Mouse (Mus musculus): Measurements from ENCODE around the gene Daam1.
"Not testable (repeated sequence)": the region's sequence is repeated elsewhere in the genome, so short reads cannot be mapped to it uniquely, and the experiment has no call there.

Daam1 gene

DNA sequence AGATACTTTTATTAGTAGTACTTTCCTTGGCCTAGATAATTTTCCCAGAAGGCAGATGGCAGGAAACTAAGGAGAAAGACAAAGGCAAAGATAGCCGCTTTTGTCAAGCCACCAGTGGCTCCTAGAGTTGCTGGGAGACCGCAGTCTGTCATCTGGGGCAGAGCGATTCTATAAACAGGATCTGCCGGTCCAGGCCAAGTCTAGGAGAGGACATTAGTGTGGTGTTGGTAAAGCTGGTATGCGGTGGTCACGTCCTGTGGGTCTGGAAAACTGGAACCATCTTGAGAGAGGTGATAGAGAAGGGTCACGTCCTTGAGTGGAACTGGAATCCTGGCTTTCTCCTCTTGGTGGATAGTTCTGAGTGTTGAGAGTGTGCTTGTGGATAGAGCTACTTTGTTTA, 3.2 kb downstream of the Daam1 start:
- no peak for DNase-seq (ENCODE audit: low read depth, low spot score)

DNA sequence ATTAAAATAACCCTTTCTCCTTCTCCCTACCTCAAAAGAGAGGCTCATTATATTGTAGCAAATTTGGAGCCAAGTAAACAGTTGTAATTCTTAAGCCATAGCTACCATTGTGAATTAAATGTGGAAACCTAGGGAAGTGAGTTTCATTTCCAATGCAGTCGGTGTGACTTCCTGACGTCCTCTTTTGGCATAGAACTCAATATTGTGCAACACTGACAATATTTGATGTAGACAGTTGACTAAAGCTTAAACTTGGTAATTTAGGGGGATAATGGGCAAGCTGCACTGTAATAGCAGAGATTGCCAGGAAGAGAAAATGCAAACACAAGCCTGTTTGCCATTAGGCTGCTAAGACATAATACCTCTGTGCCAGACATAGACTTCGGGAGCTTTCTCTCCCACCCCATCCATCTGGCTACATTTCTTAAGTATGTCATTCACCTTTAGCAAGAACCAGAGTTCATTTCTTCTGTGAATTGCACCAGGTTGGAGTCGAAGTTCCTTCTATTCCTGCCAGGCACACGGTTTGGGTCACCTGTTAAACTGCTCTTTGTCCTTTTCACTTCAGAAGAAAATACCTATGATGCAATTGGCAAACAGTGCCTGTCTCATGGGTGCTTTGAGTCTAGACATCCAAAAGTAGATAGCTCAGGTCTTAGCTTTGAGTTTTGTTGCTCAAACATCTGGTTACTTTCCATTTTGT, 5.2 kb downstream of the Daam1 start:
- no peak for DNase-seq (ENCODE audit: low read depth, low spot score)

DNA sequence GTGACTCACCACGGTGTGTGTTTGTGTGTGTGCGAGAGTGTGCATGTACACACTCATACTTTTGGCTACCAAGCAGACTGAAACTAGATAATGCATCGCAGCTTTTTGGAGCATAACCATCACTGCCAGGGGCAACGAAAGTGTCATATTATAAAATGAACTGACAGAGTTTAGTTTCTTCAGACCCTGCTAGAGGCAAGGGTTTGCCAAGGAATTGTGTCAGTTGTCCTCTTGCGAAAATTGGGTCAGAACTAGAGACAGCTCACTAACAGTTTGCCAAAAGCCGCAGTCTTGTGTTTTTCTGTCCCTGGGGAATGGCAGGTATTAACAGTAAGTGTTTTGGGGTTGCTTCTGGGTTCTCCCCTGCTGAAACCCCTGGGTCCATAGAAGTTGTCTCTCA, 5.9 kb downstream of the Daam1 start:
- no peak for DNase-seq (ENCODE audit: low read depth, low spot score)

DNA sequence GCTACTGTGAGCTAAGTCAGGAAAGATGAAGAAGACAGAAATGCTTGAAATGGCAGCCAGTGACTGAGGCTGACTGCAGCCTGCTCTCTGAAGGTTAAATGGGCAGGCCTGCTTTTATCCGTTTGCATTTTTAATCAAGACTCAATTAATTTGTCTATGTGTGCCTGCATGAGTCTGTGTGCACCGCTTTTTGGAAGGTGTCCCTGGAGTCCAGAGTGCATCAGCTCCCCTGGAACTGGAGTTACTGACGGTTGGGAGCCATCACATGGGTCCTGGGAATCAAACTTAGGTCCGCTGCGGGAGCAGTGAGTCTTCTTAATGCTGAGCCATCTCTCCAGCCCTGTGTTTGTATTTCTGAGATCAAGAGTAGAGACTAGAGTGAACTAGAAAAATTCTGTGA, 6.7 kb downstream of the Daam1 start:
- no peak for DNase-seq (ENCODE audit: low read depth, low spot score)

DNA sequence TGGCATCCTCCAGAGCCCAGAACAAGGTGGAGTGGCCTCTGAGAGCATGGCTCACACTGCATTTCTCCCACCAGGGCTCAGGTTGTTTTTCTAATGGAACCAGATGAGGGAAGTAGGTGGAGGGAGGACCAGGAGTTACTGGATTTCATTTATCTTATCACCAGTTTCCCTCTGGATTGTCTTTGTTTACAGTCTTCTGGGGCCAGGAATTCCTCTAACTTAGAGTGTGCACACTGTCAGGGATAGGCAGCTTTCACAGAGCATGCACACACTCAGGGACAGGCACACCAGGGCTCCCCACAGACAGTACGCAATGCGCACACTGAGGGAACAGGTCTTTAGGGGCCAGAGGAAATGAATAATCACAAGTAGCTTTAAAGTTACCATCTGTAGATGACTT, 7.4 kb downstream of the Daam1 start:
- DNase-seq (ENCODE audit: low read depth, low spot score) = no peak

DNA sequence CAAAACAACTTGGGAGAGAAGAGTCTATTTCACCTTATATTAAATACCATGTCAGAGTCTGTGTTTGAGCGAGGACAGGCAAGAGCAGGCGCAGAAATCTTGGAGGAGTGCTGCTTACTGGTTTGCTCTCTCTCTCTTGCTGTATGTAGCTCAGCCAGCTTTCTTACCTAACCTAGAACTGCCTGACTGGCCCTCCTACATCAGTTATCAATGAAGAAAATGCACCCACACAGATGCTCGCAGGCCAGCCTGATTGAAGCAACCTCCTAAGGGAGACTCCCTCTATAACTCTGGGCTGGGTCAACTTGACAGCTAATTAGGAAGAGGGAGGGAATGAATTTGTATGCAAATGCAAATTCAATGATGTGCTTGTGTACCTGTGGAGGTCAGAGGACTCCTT, 8.8 kb downstream of the Daam1 start:
- DNase-seq (ENCODE audit: low read depth, low spot score) = no peak

DNA sequence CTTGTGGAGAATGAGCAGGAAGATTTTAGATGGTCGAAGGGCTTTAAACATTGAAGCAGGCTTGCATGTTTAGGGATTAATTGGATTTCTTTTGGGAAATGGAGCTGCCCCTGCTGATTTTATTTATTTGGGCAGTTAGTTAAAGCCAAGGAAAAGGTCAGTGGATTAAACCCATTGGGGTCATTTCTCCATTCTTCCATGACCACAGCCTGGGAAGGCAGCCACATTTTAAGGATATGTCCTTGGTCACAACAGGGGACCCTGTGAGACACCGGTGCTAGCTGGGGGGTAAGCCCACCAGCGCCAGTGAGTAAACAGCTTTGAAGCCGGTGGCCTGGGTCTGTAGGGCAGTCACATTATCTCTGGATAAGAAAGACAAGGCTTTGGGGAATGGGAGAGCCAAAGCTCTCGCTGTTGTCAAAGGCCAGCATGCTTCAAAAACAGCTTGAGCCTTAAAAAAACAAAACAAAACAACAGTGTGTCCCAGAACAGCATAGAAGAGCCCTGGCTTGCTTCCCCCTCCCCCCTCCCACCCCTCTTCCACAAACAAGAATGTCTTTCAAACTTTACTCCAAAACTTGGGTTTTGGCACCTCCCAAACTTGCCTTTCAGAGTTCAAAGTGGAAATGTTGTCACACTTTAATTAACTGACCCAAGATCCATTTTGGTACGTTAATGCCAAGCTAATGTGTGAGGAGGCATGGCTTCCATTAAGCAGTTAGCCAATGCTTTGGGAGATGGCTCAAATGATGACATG, 9.7 kb downstream of the Daam1 start:
- no peak for DNase-seq (ENCODE audit: low read depth, low spot score)

DNA sequence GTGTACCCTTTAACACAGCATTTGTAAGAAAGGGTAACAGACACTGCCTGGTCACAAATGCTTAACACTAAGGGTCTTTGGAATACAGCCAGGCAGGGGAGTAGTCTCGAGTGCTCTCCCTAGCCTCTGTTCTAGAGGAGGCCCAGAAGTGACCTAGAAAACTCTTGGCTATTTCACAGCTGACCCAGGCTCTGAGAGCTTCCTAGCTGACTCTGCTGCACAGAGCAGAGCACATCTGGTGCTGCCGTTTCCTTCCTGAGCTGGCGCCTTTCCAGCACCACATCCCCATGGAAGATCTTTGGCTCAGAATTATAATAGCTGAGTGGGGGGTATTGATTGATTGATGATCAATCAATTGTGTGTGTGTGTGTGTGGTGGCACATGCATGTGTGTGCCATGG, 11.1 kb downstream of the Daam1 start:
- no peak for DNase-seq (ENCODE audit: low read depth, low spot score)

DNA sequence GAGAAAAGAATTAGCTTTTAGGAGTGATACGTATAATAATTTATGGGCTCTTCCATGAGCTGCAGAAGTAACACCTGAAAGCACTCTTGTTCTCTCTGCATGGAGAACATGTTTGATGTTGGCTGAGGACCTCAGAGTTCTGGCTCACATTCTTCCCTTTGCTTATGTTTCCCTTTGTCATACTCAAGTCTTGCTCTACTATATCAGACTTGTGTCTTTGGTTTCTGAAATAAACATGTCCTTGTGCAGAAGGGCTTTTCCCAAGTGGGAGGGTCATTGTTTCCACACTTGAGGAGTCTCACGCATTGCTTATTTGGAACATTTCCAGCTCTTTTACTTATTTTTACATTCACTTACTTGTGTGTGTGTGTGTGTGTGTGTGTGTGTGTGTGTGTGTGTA, 11.7 kb downstream of the Daam1 start:
- no peak for DNase-seq (ENCODE audit: low read depth, low spot score)

DNA sequence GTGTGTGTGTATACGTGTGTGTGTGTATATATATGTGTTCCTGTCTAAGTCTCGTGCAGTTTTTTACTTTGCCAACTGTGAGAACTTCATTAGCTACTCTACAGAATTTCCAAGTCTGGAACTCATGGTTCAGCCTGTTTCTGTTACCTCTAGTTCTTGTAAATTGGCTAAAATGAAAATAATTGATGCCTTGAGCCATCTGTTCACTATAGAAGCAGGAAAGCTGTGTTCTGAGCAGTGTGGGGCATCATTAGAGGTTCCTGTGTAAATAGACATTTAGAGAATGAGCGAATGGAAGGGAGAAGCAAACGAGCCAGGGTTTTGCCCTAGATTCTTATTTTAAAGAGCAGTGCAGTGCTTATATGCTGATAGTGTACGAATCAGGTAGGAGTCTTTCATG, 14.6 kb downstream of the Daam1 start:
- DNase-seq (ENCODE audit: low read depth, low spot score) = no peak

DNA sequence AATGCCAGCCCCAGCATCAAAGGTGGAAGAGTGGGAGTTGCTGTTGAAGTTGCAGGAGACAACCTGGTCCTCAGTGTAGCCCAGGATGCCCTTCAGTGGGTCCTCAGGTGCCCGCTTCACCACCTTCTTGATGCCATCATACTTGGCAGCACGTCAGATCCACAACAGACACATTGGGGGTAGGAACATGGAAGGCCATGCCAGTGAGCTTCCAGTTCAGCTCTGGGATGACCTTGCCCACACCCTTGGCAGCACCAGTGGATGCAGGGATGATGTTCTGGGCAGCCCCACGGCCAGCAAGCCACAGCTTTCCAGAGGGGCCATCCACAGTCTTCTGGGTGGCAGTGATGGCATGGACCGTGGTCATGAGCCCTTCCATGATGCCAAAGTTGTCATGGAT, 15.5 kb downstream of the Daam1 start:
- not testable (repeated sequence) for DNase-seq (ENCODE audit: low read depth, low spot score)

DNA sequence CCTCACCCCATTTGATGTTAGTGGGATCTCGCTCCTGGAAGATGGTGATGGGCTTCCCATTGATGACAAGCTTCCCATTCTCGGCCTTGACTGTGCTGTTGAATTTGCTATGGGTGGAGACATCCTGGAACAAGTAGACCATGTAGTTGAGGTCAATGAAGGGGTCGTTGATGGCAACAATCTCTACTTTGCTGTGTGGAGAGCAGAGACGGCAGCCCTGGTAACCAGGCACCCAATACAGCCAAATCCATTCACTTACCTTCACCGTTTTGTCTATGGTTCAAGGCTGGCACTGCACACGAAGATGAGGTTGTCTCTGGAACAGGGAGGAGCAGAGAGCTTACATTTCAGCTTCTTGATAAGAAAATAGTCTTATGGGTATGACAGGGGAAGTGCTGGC, 16.1 kb downstream of the Daam1 start:
- DNase-seq (ENCODE audit: low read depth, low spot score) = not testable (repeated sequence)

DNA sequence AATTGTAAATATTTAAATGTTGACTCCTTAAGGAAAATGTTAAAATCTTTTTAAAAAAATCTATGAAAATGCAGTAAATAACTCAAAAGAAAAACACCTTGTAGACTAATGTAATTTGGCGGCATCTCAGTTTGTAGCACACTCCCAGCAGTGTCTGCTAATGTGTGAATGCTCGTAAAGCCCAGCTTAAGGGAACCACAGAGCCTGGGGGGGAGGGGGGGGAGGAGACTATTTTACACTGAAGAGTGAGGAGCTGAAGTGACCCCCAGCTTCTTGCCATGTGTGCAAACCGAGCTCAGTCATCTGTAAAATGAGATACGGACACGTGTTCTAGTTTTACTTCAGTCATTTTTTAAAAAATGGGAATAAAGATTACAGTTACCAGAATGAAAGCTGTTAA, 16.7 kb downstream of the Daam1 start:
- DNase-seq (ENCODE audit: low read depth, low spot score) = no peak

DNA sequence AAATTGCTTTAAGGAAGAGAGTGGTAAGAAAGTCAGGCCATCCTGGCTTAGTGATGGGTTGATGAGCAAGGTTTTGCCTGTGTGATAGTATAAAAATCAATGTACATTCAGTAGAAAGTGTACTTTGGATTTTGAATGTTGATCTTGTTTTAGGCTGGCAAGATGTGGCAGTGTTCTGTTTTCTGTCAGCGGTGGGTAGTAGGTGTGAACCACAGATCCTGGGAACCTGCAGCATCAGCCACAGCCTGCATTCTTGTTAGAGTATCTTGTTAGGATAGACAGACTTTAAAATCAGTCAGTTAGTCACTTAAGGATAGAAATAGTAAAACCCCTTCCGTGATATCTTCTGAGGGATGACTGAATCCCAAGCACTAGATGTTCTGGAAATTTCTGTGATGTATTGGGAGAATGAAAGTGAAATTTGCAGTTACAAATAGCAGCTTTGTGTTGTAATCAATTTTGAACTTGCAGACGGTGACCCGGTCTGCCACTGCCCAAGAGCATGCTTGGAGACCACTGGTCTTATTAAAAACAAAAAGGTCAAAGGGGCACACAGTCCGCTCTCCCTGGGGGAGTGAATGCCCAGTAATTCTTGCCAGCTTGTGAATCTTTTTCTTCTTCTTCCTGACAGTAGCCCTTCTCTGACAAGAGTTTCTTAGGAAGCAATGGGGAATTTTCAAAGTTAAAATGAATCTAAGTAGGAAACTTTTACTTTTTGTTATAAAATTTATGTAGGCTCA, 17.3 kb downstream of the Daam1 start:
- no peak for DNase-seq (ENCODE audit: low read depth, low spot score)

DNA sequence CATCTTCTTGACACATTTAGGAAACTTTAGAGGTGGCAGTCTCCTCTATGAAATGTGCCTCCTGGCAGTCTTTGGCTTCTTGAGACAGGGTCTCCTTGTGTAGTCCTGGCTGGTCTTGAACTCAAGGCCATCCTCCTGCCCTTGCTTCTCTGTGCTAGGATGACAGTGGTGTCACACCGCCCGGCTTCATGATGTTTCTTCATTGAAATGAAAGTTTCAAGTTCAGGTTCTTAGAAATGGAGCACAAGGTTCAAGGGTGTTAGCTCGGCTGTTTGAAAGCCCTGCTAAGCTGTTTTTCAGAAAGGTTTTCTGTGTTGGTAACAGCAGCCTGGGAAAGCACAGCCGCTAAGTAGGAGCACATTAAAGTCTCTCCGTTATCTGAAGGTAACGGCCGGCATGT, 18.2 kb downstream of the Daam1 start:
- DNase-seq (ENCODE audit: low read depth, low spot score) = no peak

DNA sequence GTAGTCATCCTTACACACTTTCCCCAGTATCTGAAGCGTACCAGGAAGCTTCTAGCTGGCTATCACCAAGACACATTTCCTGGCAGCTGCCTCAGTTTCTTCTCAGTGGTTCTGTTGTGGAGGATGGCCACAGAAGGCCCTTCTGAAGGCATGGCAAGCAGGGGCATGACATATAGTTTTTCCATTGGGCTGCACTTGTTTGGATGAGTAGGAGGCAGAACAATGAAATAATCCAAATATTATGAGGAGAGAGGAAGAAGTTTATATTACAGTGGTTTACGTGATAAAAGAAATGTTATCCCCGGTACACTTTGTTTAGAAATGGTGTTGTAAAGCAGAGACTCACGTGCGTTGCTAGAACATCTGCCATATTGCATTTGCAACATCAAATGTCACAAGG, 19.3 kb downstream of the Daam1 start:
- DNase-seq (ENCODE audit: low read depth, low spot score) = no peak

DNA sequence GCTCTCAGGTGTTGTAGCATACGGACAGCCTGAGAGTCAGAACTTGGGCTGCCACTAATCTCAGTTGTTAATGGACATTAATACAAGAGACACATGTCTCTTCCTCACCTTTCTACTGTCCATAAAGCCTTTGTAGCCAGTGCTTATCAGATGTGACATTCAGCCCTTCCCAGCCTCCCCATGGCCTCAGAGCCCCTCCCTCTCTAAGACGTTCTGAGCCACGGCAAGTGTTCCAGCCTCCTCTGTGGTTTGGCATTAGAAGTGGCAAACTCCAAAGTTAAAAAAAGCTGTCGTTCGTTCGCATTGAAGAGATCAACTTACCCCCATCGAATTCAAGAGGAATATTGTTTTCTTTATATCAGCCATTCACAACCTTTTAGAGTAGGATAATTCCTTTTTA, 21.8 kb downstream of the Daam1 start:
- DNase-seq (ENCODE audit: low read depth, low spot score) = no peak

DNA sequence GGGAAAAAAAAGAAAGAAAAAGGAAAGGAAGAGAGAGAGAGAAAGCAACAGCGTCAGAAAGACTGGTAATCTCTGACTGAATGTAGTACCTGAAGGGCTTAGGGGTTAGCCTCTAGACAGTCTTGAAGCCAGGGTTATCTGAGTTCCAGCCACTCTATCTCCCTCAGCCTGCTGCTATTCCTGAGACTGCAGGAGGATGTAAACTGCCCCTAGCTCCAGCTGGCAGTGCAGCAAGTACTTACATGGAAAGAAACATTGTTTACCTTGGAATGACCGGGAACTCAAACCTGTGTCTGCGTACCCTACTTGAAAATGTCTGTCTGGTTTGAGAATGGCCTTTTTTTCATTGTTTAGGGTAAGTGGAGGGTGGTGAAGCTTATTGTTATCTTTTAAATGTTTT, 22.8 kb downstream of the Daam1 start:
- no peak for DNase-seq (ENCODE audit: low read depth, low spot score)

DNA sequence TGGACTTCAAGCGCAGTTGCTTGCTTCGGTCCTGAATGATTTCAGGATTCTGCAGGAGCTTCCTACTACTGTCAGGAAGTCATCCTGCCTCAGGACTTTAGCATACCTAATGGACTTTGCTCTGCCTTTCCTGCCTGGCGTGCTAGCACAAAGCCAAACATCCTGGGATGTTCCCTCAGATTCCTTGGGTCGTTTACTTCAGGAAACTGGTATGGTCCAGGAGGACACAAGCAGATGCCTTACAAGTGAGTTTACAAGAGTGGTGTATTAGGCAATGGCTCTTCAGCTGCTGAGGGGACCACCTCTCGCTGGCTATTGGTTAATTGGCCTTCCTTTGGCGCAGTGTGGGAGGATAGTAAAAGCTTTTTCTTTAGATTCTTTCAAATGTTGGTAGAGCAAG, 23.3 kb downstream of the Daam1 start:
- no peak for DNase-seq (ENCODE audit: low read depth, low spot score)

DNA sequence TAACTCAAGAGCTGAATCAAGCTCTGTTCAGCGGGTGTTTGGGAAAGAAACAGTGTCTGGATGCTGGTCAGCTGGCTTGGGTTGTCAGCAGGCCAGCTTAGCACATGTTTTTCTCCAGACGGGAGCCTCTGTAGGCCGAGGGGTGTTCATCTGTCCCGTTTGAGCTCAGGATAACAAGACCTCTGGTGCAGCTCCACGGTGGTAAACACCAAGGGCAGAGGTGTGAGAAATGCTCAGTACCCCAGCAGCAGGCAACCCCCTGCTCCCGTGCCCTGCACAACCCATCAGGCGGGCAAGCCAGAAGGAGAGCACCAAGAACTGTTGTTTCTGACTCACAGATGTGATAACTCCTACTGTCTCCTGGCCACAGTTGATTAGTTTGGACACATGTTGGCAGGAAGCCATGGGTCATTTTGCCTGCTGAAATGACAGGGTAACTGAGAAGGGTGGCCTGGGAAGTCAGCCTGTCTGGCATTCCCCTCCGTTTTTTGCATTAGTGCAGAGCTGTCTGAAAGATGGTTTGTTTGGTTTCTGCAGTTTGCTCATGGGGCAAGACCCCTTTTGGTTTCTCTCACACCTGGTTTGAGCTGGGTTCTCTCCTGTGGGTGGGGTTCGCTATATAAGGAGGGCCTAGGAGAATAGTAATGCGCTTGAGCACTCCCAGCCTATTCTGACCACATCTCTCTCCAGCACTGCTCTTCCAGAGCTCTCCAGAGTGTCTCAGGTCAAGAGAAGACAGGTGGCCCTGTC, 25.0 kb downstream of the Daam1 start:
- peak; percentile 64 for DNase-seq (ENCODE audit: low read depth, low spot score)

DNA sequence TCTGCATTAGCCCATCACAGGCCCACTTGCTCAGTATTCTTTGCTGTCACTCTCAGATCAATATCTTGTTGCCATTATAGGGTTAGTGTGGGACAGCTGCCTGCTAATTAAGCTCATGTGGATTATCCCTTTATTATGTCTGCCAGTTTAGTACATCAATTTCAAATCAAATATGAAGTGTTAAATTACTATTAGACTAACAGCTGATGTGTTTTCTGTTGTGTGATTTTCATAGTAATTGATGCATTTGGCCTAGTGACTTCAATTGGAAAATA, 25.5 kb downstream of the Daam1 start:
- DNase-seq (ENCODE audit: low read depth, low spot score) = no peak

DNA sequence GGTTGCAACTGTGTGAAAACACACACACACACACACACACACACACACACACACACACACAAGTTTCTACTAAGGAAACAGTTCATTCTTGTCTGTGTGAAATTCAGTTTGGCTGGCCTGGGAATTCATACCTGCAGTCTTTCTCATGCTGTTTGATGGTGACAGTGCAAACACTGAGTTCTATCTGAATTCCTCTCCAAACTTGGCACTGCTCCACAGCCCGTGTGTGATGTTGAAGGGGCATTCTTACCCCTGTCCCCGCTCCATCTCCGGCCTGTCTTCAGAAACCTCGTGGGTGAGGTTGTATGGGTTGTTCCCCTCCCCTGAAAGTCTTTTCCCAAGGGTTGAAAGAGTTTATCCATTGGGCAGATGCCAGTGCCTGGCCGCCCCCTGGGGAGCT, 28.2 kb downstream of the Daam1 start:
- no peak for DNase-seq (ENCODE audit: low read depth, low spot score)
